In genomic region chr2:13094045-13094444, GRCm38 (mm10) we compare ENCODE assay signal across 25 mouse cellular contexts.
A peak's percentile ranks its signal among the peaks of the same experiment; 100 is the strongest.
DNase-seq lines count a peak whose midpoint lies in the region; ATAC-seq and TF ChIP-seq lines count a peak whose summit lies in the region.
"Had no signal": no experiment of that assay in that cellular context is flagged by ENCODE, and none has a peak within 500 bp of the region (broad histone marks: within the 10 kb centered on the region; RNA-seq: fewer than 3 reads in every experiment).

No protein-coding gene starts in this region.

- no peak for TF ChIP-seq POLR2A in CH12.LX (IDR thresholded peaks at IDR 0.05; ENCODE audit: low read depth, low read length)

- no peaks in the 10 kb centered on the region; the same call in 1 of the 2 replicates for H3K4me1 ChIP-seq in hindbrain, embryonic 13.5 days (replicated peaks)
- H3K4me1 ChIP-seq in hindbrain, embryonic 12.5 days, result 0 out of 2 replicates have a peak, but pooled peaks cover 2% of the 10 kb centered on the region
- H3K4me1 ChIP-seq in CH12.LX (ENCODE audit: control insufficient read depth in 1 of 2, insufficient read depth in 2 of 2), result peaks cover 23 to 88% of the 10 kb centered on the region in 2 experiments
- H3K4me1 ChIP-seq: embryonic facial prominence, embryonic 13.5 days; embryonic facial prominence, embryonic 15.5 days; forebrain, embryonic 10.5 days; forebrain, embryonic 12.5 days had no signal

- dilution Hi-C loops in CH12.LX (cut with MboI; ENCODE audit: extremely low pct_ligation_motif_present, extremely low pct_unique_long_range_greater_than_20kb, low sequenced_read_pairs), result no loop called here

- WGBS in hindbrain, embryonic 13.5 days, result 96% methylated on average over 5 of the region's 5 CpGs
- WGBS in hindbrain, embryonic 12.5 days, result 96% methylated on average over 5 of the region's 5 CpGs

- no peak overlapping the region for H3K4me2 ChIP-seq in hindbrain, embryonic 13.5 days
- H3K4me2 ChIP-seq in hindbrain, embryonic 12.5 days (replicated peaks), result no peak overlapping the region
- H3K4me2 ChIP-seq in CH12.LX (ENCODE audit: insufficient read depth, low read depth, poor library complexity, severe bottlenecking), result peak overlapping the region; percentile 69
- H3K4me2 ChIP-seq: embryonic facial prominence, embryonic 13.5 days; embryonic facial prominence, embryonic 15.5 days; forebrain, embryonic 12.5 days had no signal

- no peak for TF ChIP-seq CTCF in CH12.LX (conservative IDR thresholded peaks at IDR 0.05 in 1 of 2, IDR thresholded peaks at IDR 0.05 in 1 of 2; ENCODE audit: low read depth in 2 of 2, low read length in 2 of 2)

- no peak overlapping the region for H3K4me3 ChIP-seq in hindbrain, embryonic 13.5 days
- no peak overlapping the region for H3K4me3 ChIP-seq in hindbrain, embryonic 12.5 days
- no peak overlapping the region for H3K4me3 ChIP-seq in CH12.LX (replicated peaks in 1 of 3; ENCODE audit: low read depth in 2 of 3, low read length in 2 of 3, poor library complexity in 1 of 3)
- H3K4me3 ChIP-seq: embryonic facial prominence, embryonic 13.5 days; embryonic facial prominence, embryonic 15.5 days; erythroblast, embryonic 14.5 days; forebrain, embryonic 10.5 days; forebrain, embryonic 12.5 days had no signal

- DNase-seq in A20 (ENCODE audit: low read depth, low spot score) (peak; percentile 36), CH12.LX (ENCODE audit: extremely low read depth) (peak; percentile 86)
- DNase-seq in left cerebral cortex, adult 11 months (ENCODE audit: low spot score), result no peak
- no peak for DNase-seq in frontal cortex, adult 2 months (ENCODE audit: extremely low spot score in 1 of 2, low spot score in 1 of 2)
- DNase-seq: adrenal gland, adult 2 months; adrenal gland, postnatal 10 days; adrenal gland, postnatal 25 days; B cell, adult 2 months; cerebellum, adult 11 months; cerebellum, adult 18-20 months; cerebellum, adult 8-10 months; cerebellum, adult 9-11 months; cerebellum, postnatal 14 days; cerebellum, postnatal 36 days; embryo, embryonic 11 days had no signal

- no peak; the same call in 1 of the 2 replicates for TF ChIP-seq RAD21 in CH12.LX (IDR thresholded peaks at IDR 0.05; ENCODE audit: low read depth, low read length)

- peaks cover 6% of the 10 kb centered on the region for H3K79me2 ChIP-seq in CH12.LX (replicated peaks; ENCODE audit: control insufficient read depth, extremely low read depth, insufficient read depth, poor library complexity, severe bottlenecking)

- ATAC-seq in hindbrain, embryonic 13.5 days (ENCODE audit: low FRiP score), result no peak
- ATAC-seq in hindbrain, embryonic 12.5 days (ENCODE audit: low FRiP score), result no peak
- ATAC-seq: CD4-positive, CD25-positive, alpha-beta regulatory T cell, adult 4 months; forebrain, embryonic 14.5 days; forebrain, embryonic 16.5 days had no signal

- TF ChIP-seq EP300 in CH12.LX (IDR thresholded peaks at IDR 0.05; ENCODE audit: low read length), result peak; percentile 87

- H3K36me3 ChIP-seq in hindbrain, embryonic 13.5 days, result no peaks in the 10 kb centered on the region
- no peaks in the 10 kb centered on the region for H3K36me3 ChIP-seq in hindbrain, embryonic 12.5 days
- peaks cover 0 to 31% of the 10 kb centered on the region in 2 experiments for H3K36me3 ChIP-seq in CH12.LX (replicated peaks in 1 of 2; ENCODE audit: control insufficient read depth in 1 of 2, insufficient read depth in 1 of 2, low read length in 1 of 2)
- H3K36me3 ChIP-seq: embryonic facial prominence, embryonic 13.5 days; embryonic facial prominence, embryonic 15.5 days; forebrain, embryonic 10.5 days; forebrain, embryonic 12.5 days had no signal

- no peaks in the 10 kb centered on the region for H3K27me3 ChIP-seq in hindbrain, embryonic 13.5 days
- no peaks in the 10 kb centered on the region for H3K27me3 ChIP-seq in hindbrain, embryonic 12.5 days
- no peaks in the 10 kb centered on the region for H3K27me3 ChIP-seq in CH12.LX (replicated peaks)
- H3K27me3 ChIP-seq: embryonic facial prominence, embryonic 13.5 days; embryonic facial prominence, embryonic 15.5 days; forebrain, embryonic 12.5 days had no signal

- H3K27ac ChIP-seq in hindbrain, embryonic 13.5 days, result 0 out of 2 replicates have a peak overlapping the region, but pooled peaks have one; percentile 4
- H3K27ac ChIP-seq in hindbrain, embryonic 12.5 days, result no peak overlapping the region
- peak overlapping the region; percentile 97 for H3K27ac ChIP-seq in CH12.LX (ENCODE audit: insufficient read depth, low read depth)
- H3K27ac ChIP-seq: embryonic facial prominence, embryonic 13.5 days; embryonic facial prominence, embryonic 15.5 days; forebrain, embryonic 10.5 days; forebrain, embryonic 12.5 days had no signal

- H3K9me3 ChIP-seq in hindbrain, embryonic 13.5 days, result no peaks in the 10 kb centered on the region
- H3K9me3 ChIP-seq in hindbrain, embryonic 12.5 days (replicated peaks), result no peaks in the 10 kb centered on the region
- no peaks in the 10 kb centered on the region for H3K9me3 ChIP-seq in CH12.LX (replicated peaks; ENCODE audit: low read length)
- H3K9me3 ChIP-seq: embryonic facial prominence, embryonic 13.5 days; embryonic facial prominence, embryonic 15.5 days; forebrain, embryonic 10.5 days; forebrain, embryonic 12.5 days had no signal

- H3K9ac ChIP-seq in hindbrain, embryonic 13.5 days, result no peak overlapping the region
- H3K9ac ChIP-seq in hindbrain, embryonic 12.5 days, result no peak overlapping the region
- H3K9ac ChIP-seq in CH12.LX (ENCODE audit: insufficient read depth, low read depth), result no peak overlapping the region
- H3K9ac ChIP-seq: embryonic facial prominence, embryonic 13.5 days; embryonic facial prominence, embryonic 15.5 days; forebrain, embryonic 12.5 days had no signal

- in situ Hi-C loops in CH12.LX (cut with MboI; ENCODE audit: low pct_ligation_motif_present, low pct_unique_long_range_greater_than_20kb, low sequenced_read_pairs), result no loop called here

TF ChIP-seq in CH12.LX, 34 proteins besides CTCF, POLR2A, EP300 and RAD21:
- TF ChIP-seq KAT2A (IDR thresholded peaks at IDR 0.05; ENCODE audit: insufficient replicate concordance, low read length), result 0 out of 2 replicates have a peak, but pooled peaks have one; percentile 35
- TF ChIP-seq ETS1 (conservative IDR thresholded peaks at IDR 0.05; ENCODE audit: low read depth, low read length), result peak; percentile 66
- no peak for TF ChIP-seq UBTF (IDR thresholded peaks at IDR 0.05; ENCODE audit: low read depth, low read length)
- TF ChIP-seq JUND (conservative IDR thresholded peaks at IDR 0.05; ENCODE audit: low read depth, low read length), result peak; percentile 77
- TF ChIP-seq POLR2AphosphoS2 (IDR thresholded peaks at IDR 0.05; ENCODE audit: low read depth, low read length), result no peak
- TF ChIP-seq SIN3A (IDR thresholded peaks at IDR 0.05; ENCODE audit: low read length), result peak; percentile 27; the same call in 1 of the 2 replicates
- no peak for TF ChIP-seq E2F4 (IDR thresholded peaks at IDR 0.05; ENCODE audit: insufficient replicate concordance, low read depth, low read length)
- no peak for TF ChIP-seq ELF1 (IDR thresholded peaks at IDR 0.05; ENCODE audit: low read depth, low read length)
- TF ChIP-seq NRF1 (IDR thresholded peaks at IDR 0.05; ENCODE audit: low read depth, low read length), result no peak
- no peak for TF ChIP-seq MAZ (IDR thresholded peaks at IDR 0.05; ENCODE audit: low read depth, low read length)
- no peak for TF ChIP-seq NELFE (IDR thresholded peaks at IDR 0.05; ENCODE audit: low read depth, low read length)
- peak; percentile 74 for TF ChIP-seq JUN (IDR thresholded peaks at IDR 0.05; ENCODE audit: insufficient read depth, low read depth, low read length)
- TF ChIP-seq CHD2 (IDR thresholded peaks at IDR 0.05; ENCODE audit: low read length), result peak; percentile 30; the same call in 1 of the 2 replicates
- 0 out of 2 replicates have a peak, but pooled peaks have one; percentile 45 for TF ChIP-seq RCOR1 (conservative IDR thresholded peaks at IDR 0.05; ENCODE audit: low read depth, low read length)
- TF ChIP-seq BHLHE40 (IDR thresholded peaks at IDR 0.05; ENCODE audit: low read depth, low read length), result peak; percentile 73
- peak; percentile 53; the same call in 1 of the 2 replicates for TF ChIP-seq MEF2A (IDR thresholded peaks at IDR 0.05; ENCODE audit: borderline replicate concordance, low read depth, low read length)
- TF ChIP-seq ZC3H11A (IDR thresholded peaks at IDR 0.05; ENCODE audit: low read depth, low read length), result no peak
- 0 out of 2 replicates have a peak, but pooled peaks have one; percentile 11 for TF ChIP-seq CHD1 (IDR thresholded peaks at IDR 0.05; ENCODE audit: low read depth, low read length)
- TF ChIP-seq MXI1 (IDR thresholded peaks at IDR 0.05; ENCODE audit: low read depth, low read length), result no peak
- TF ChIP-seq SMC3 (IDR thresholded peaks at IDR 0.05; ENCODE audit: low read depth, low read length), result no peak
- TF ChIP-seq GABPA (IDR thresholded peaks at IDR 0.05; ENCODE audit: insufficient replicate concordance, low read depth, low read length), result no peak
- TF ChIP-seq USF2 (conservative IDR thresholded peaks at IDR 0.05; ENCODE audit: low read depth, low read length), result no peak
- peak; percentile 63 for TF ChIP-seq MAX (IDR thresholded peaks at IDR 0.05; ENCODE audit: low read length)
- peak; percentile 76 for TF ChIP-seq TCF12 (IDR thresholded peaks at IDR 0.05; ENCODE audit: low read depth, low read length)
- peak; percentile 31; the same call in 1 of the 2 replicates for TF ChIP-seq MYC (IDR thresholded peaks at IDR 0.05; ENCODE audit: low read depth, low read length)
- TF ChIP-seq PAX5 (IDR thresholded peaks at IDR 0.05; ENCODE audit: low read length), result no peak
- peak; percentile 92 for TF ChIP-seq IRF4 (IDR thresholded peaks at IDR 0.05; ENCODE audit: low read depth, low read length)
- no peak for TF ChIP-seq ZMIZ1 (IDR thresholded peaks at IDR 0.05; ENCODE audit: low read depth, low read length)
- 0 out of 2 replicates have a peak, but pooled peaks have one; percentile 27 for TF ChIP-seq MAFK (IDR thresholded peaks at IDR 0.05; ENCODE audit: insufficient replicate concordance, low read length)
- TF ChIP-seq TBP (conservative IDR thresholded peaks at IDR 0.05; ENCODE audit: low read depth, low read length), result no peak
- no peak for TF ChIP-seq ZNF384 (IDR thresholded peaks at IDR 0.05; ENCODE audit: low read depth, low read length)
- no peak for TF ChIP-seq USF1 (IDR thresholded peaks at IDR 0.05; ENCODE audit: low read depth, low read length)
- TF ChIP-seq ZKSCAN1 (IDR thresholded peaks at IDR 0.05; ENCODE audit: borderline replicate concordance, low read depth, low read length), result no peak
- TF ChIP-seq HCFC1 (IDR thresholded peaks at IDR 0.05; ENCODE audit: low read depth, low read length), result no peak

Comparison
In these comparisons a context has a peak if more than half of its experiments do, and no peak if none do; other contexts are left out.
1. DNase-seq: peak in A20 (single experiment) and CH12.LX (single experiment); none in left cerebral cortex, adult 11 months (single experiment) and frontal cortex, adult 2 months (0 of 2).